Comparison of ENCODE assay signal across 12 mouse cellular contexts in the genomic region with DNA sequence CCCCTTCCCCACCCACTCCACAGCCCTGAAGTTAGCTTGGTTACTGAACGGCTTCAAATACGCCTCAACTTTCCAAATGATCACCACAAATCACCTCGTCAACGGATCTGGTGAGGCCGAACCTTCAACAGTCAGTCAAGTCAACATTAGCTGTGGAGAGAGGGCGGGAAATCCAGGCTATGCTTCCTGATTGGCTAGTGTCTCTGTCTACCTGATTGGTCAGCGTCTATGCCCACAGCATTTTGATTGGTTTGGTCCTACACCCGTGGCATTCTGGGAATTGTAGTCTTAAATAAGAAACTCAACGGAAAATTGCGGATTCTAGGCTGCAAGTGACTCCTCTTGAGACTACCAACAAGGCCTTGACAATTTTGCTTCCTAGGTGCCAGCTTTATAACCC. TPM values are rescaled to one million over a fixed set of nuclear protein-coding genes. Genes with fewer than 3 reads are reported as not detected.
DNase-seq lines count a peak whose midpoint lies in the region; ATAC-seq lines count a peak whose summit lies in the region.
"Had no signal": no experiment of that assay in that cellular context is flagged by ENCODE, and none has a peak within 500 bp of the region (broad histone marks: within the 10 kb centered on the region; RNA-seq: fewer than 3 reads in every experiment).

Gene 4930469K13Rik, minus strand, starts transcription at position 133 of the 400 bp plus-strand sequence.

- 78% methylated on average over 10 of the region's 10 CpGs for WGBS in embryonic facial prominence, embryonic 11.5 days
- 85% methylated on average over 10 of the region's 10 CpGs for WGBS in embryonic facial prominence, embryonic 10.5 days
- WGBS in midbrain, embryonic 14.5 days: 83% methylated on average over 10 of the region's 10 CpGs
- 90% methylated on average over 10 of the region's 10 CpGs for WGBS in midbrain, embryonic 15.5 days
- WGBS in forebrain, embryonic 14.5 days: 83% methylated on average over 10 of the region's 10 CpGs

- no peak for ATAC-seq in embryonic facial prominence, embryonic 11.5 days (replicated peaks; ENCODE audit: insufficient number of reproducible peaks, low FRiP score, low TSS enrichment, low read depth)
- no peak for ATAC-seq in midbrain, embryonic 14.5 days (ENCODE audit: low FRiP score, low TSS enrichment)
- no peak for ATAC-seq in midbrain, embryonic 15.5 days (replicated peaks)
- peak; percentile 61; the same call in 1 of the 2 replicates for ATAC-seq in forebrain, embryonic 14.5 days

- H3K36me3 ChIP-seq in embryonic facial prominence, embryonic 11.5 days (replicated peaks; ENCODE audit: control insufficient read depth, insufficient read depth, low read depth, low read length): no peaks in the 10 kb centered on the region
- no peaks in the 10 kb centered on the region for H3K36me3 ChIP-seq in embryonic facial prominence, embryonic 10.5 days (replicated peaks)
- H3K36me3 ChIP-seq in midbrain, embryonic 14.5 days (ENCODE audit: control insufficient read depth, insufficient read depth, low read length): no peaks in the 10 kb centered on the region
- H3K36me3 ChIP-seq in midbrain, embryonic 15.5 days (replicated peaks): no peaks in the 10 kb centered on the region
- no peaks in the 10 kb centered on the region for H3K36me3 ChIP-seq in forebrain, embryonic 14.5 days (ENCODE audit: control insufficient read depth, insufficient read depth, low read length)
- H3K36me3 ChIP-seq in splenic B cell, adult 2 months (ENCODE audit: control insufficient read depth, insufficient read depth, low read length, poor library complexity, severe bottlenecking): no peaks in the 10 kb centered on the region
- H3K36me3 ChIP-seq: heart, embryonic 12.5 days; limb, embryonic 13.5 days had no signal

- H3K4me3 ChIP-seq in embryonic facial prominence, embryonic 11.5 days (ENCODE audit: low read depth, low read length): no peak within 1 kb of the TSS
- H3K4me3 ChIP-seq in embryonic facial prominence, embryonic 10.5 days: no peak within 1 kb of the TSS
- H3K4me3 ChIP-seq in midbrain, embryonic 14.5 days (replicated peaks; ENCODE audit: low read depth, low read length): no peak within 1 kb of the TSS
- H3K4me3 ChIP-seq in midbrain, embryonic 15.5 days: no peak within 1 kb of the TSS
- no peak within 1 kb of the TSS for H3K4me3 ChIP-seq in forebrain, embryonic 14.5 days (ENCODE audit: low read depth, low read length)
- H3K4me3 ChIP-seq: heart, embryonic 12.5 days; limb, embryonic 13.5 days had no signal

- no peaks in the 10 kb centered on the region for H3K9me3 ChIP-seq in embryonic facial prominence, embryonic 11.5 days (replicated peaks; ENCODE audit: control insufficient read depth, low read length)
- no peaks in the 10 kb centered on the region for H3K9me3 ChIP-seq in embryonic facial prominence, embryonic 10.5 days
- no peaks in the 10 kb centered on the region for H3K9me3 ChIP-seq in midbrain, embryonic 14.5 days (ENCODE audit: control insufficient read depth, low read length)
- H3K9me3 ChIP-seq in midbrain, embryonic 15.5 days: no peaks in the 10 kb centered on the region
- no peaks in the 10 kb centered on the region for H3K9me3 ChIP-seq in forebrain, embryonic 14.5 days (replicated peaks; ENCODE audit: control insufficient read depth, low read length)
- H3K9me3 ChIP-seq: heart, embryonic 12.5 days; limb, embryonic 13.5 days had no signal

- H3K27ac ChIP-seq in embryonic facial prominence, embryonic 11.5 days (replicated peaks; ENCODE audit: low read depth, low read length): no peak within 1 kb of the TSS
- no peak within 1 kb of the TSS for H3K27ac ChIP-seq in embryonic facial prominence, embryonic 10.5 days (replicated peaks)
- no peak within 1 kb of the TSS for H3K27ac ChIP-seq in midbrain, embryonic 14.5 days (replicated peaks; ENCODE audit: low read depth, low read length)
- no peak within 1 kb of the TSS for H3K27ac ChIP-seq in midbrain, embryonic 15.5 days
- H3K27ac ChIP-seq in forebrain, embryonic 14.5 days (ENCODE audit: low read depth, low read length): no peak within 1 kb of the TSS
- H3K27ac ChIP-seq: limb, embryonic 13.5 days had no signal

- no peaks in the 10 kb centered on the region for H3K4me1 ChIP-seq in embryonic facial prominence, embryonic 11.5 days (ENCODE audit: control insufficient read depth, insufficient read depth, low read length)
- H3K4me1 ChIP-seq in embryonic facial prominence, embryonic 10.5 days: no peaks in the 10 kb centered on the region
- no peaks in the 10 kb centered on the region for H3K4me1 ChIP-seq in midbrain, embryonic 14.5 days (ENCODE audit: control insufficient read depth, insufficient read depth, low read length)
- no peaks in the 10 kb centered on the region for H3K4me1 ChIP-seq in midbrain, embryonic 15.5 days
- H3K4me1 ChIP-seq in forebrain, embryonic 14.5 days (ENCODE audit: control insufficient read depth, insufficient read depth, low read length): no peaks in the 10 kb centered on the region
- H3K4me1 ChIP-seq: heart, embryonic 12.5 days; limb, embryonic 13.5 days had no signal

- peak; percentile 22 for DNase-seq in embryonic facial prominence, embryonic 11.5 days (ENCODE audit: low spot score)
- DNase-seq in embryonic facial prominence, embryonic 10.5 days (ENCODE audit: low spot score): no peak
- peak; percentile 26 for DNase-seq in midbrain, embryonic 14.5 days
- no peak for DNase-seq in forebrain, embryonic 14.5 days (ENCODE audit: low spot score)
- DNase-seq in splenic B cell, adult 2 months (ENCODE audit: low read depth, low spot score): peak; percentile 2
- no peak for DNase-seq in spleen, postnatal 14 days (ENCODE audit: low spot score in 2 of 2)
- DNase-seq in adrenal gland, adult (ENCODE audit: inconsistent age in 2 of 2, low spot score in 1 of 2): no peak
- DNase-seq: kidney, adult 9 months had no signal

- no peaks in the 10 kb centered on the region for H3K27me3 ChIP-seq in embryonic facial prominence, embryonic 11.5 days (ENCODE audit: control insufficient read depth, insufficient read depth, low read length)
- no peaks in the 10 kb centered on the region for H3K27me3 ChIP-seq in embryonic facial prominence, embryonic 10.5 days (replicated peaks; ENCODE audit: low read depth, poor library complexity, severe bottlenecking)
- H3K27me3 ChIP-seq in midbrain, embryonic 14.5 days (ENCODE audit: control insufficient read depth, insufficient read depth, low read length): no peaks in the 10 kb centered on the region
- no peaks in the 10 kb centered on the region for H3K27me3 ChIP-seq in midbrain, embryonic 15.5 days (replicated peaks)
- H3K27me3 ChIP-seq in forebrain, embryonic 14.5 days (replicated peaks; ENCODE audit: control insufficient read depth, insufficient read depth, low read length): no peaks in the 10 kb centered on the region; the same call in 1 of the 2 replicates
- no peaks in the 10 kb centered on the region for H3K27me3 ChIP-seq in splenic B cell, adult 2 months (ENCODE audit: control insufficient read depth, insufficient read depth, low read length, poor library complexity, severe bottlenecking)
- H3K27me3 ChIP-seq: heart, embryonic 12.5 days; limb, embryonic 13.5 days had no signal

- H3K9ac ChIP-seq in embryonic facial prominence, embryonic 11.5 days (replicated peaks; ENCODE audit: low read length): no peak within 1 kb of the TSS
- H3K9ac ChIP-seq in midbrain, embryonic 14.5 days (replicated peaks; ENCODE audit: low read length): no peak within 1 kb of the TSS
- H3K9ac ChIP-seq in midbrain, embryonic 15.5 days: no peak within 1 kb of the TSS
- H3K9ac ChIP-seq in forebrain, embryonic 14.5 days (ENCODE audit: low read length): no peak within 1 kb of the TSS
- H3K9ac ChIP-seq: heart, embryonic 12.5 days; limb, embryonic 13.5 days had no signal

- H3K4me2 ChIP-seq in embryonic facial prominence, embryonic 11.5 days (ENCODE audit: low read depth, low read length): no peak within 1 kb of the TSS
- H3K4me2 ChIP-seq in midbrain, embryonic 14.5 days (ENCODE audit: low read length): no peak within 1 kb of the TSS
- no peak within 1 kb of the TSS for H3K4me2 ChIP-seq in midbrain, embryonic 15.5 days
- no peak within 1 kb of the TSS for H3K4me2 ChIP-seq in forebrain, embryonic 14.5 days (ENCODE audit: low read length)
- H3K4me2 ChIP-seq: heart, embryonic 12.5 days; limb, embryonic 13.5 days had no signal

RNA-seq across cellular contexts. Expression of gene 4930469K13Rik, which starts in this region (rescaled TPM):
- not detected in 2 replicates for polyA plus RNA-seq in embryonic facial prominence, embryonic 11.5 days (2014; fragmentation: Nextera tagmentation; extraction: Ambion mirVana)
- not detected in 2 replicates for polyA plus RNA-seq in embryonic facial prominence, embryonic 10.5 days (2016; fragmentation: Nextera tagmentation; extraction: Ambion mirVana)
- polyA plus RNA-seq in midbrain, embryonic 14.5 days (2014; fragmentation: Nextera tagmentation; extraction: Ambion mirVana): not detected in 2 replicates
- polyA plus RNA-seq in midbrain, embryonic 15.5 days (2015; fragmentation: Nextera tagmentation; extraction: Ambion mirVana): not detected in 2 replicates
- not detected in 2 replicates for polyA plus RNA-seq in forebrain, embryonic 14.5 days (2014; fragmentation: Nextera tagmentation; extraction: Ambion mirVana)
- polyA plus RNA-seq: heart, embryonic 12.5 days; spleen, adult 2 months had no signal

Comparison
In these comparisons a context has a peak if more than half of its experiments do, and no peak if none do; other contexts are left out.
1. Peak in DNase-seq in embryonic facial prominence, embryonic 11.5 days; RNA of the gene not detected or under 1 TPM.
2. Peak in DNase-seq in midbrain, embryonic 14.5 days; RNA of the gene not detected or under 1 TPM.
3. Peak in ATAC-seq in forebrain, embryonic 14.5 days; RNA of the gene not detected or under 1 TPM.